Mouse (Mus musculus) small intestine, adult 2 months (tissue): ENCODE data around the gene Cdkn2aipnl.

Experiments
- CTCF ChIP-seq: fragments of 200-500 bp; IDR thresholded peaks from 2 replicates; pipeline ENCODE4 v1.5.1; 2012; ENCODE audit warnings: low read depth, mild to moderate bottlenecking, control low read depth, inconsistent platforms, low read length, moderate library complexity, mixed read lengths; ENCODE audit not compliant: insufficient replicate concordance, insufficient read length; ENCODE audit errors: extremely low read depth
- POLR2A ChIP-seq: fragments of 200-500 bp; IDR thresholded peaks from 2 replicates; pipeline ENCODE4 v1.6.1; 2012; ENCODE audit warnings: low read depth, mild to moderate bottlenecking, control low read depth, inconsistent platforms, low read length, moderate library complexity

DNA sequence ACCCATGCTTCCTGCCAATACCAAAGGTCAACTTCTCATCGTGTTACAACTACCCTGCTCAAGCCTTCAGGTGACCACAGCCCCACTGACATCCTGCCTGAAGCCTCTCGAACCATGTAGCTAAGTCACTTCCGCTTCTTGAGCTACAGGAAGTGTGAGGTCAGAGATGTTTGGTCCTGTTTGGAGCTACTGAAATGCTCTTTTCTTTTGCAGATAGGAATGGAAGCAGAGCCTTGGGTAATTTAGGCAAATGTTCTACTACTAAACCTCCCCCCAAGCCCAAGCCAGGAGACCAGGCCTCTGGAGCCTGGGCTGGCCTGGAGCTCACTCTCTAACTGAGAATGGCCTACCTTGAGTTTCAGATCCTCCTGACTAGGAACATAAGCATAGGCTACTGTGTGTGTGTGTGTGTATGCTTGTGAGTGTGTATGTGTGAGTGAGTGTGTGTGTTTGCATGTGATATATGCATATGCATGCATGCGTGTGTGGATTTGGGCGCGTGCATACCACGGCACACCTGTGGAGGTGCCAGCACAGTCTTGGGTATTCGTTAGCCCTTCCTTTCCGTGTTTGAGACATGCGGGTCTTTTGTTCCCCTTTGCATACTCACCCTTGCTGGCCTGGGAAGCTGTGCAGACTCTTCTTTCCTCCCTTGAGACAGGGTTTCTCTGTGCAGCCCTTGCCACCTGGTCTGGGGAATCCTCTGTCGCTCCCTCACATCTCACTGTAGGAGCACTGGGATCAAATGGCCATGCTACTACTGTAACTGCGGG, 28.5 kb upstream of the Cdkn2aipnl start:
- no peak for TF ChIP-seq POLR2A
- TF ChIP-seq CTCF, result no peak
